Mouse (Mus musculus): Measurements from ENCODE around the gene Rev1.

- TF ChIP-seq TBP (IDR thresholded peaks at IDR 0.05; ENCODE audit: low read depth, low read length) (no peak), POLR2AphosphoS2 (IDR thresholded peaks at IDR 0.05; ENCODE audit: low read length) (no peak)
Measured at GRCm38 (mm10) chr1:38071326-38071725, 58.3 kb downstream of the Rev1 start.
